23 mouse cellular contexts compared by ENCODE assay signal in the genomic region with DNA sequence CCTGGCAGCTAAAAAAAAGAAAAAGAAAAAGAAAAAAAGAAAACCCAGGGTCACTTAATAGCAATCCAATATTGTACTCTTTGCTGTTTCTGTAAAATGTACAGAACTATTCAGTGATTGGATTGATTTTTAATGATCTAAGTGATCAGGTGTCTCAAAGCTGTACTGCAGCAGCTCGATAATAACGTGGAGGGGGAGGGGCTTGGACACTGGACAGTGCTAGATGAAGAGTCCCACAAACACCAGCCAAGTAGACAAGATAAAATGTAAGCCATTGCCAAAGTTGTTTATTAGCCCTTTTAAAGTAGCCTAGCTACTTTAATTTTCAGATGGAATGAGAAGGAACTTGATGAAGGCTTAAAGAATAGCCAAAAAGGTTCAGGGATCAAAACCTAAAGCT.
DNase-seq lines count a peak whose midpoint lies in the region; ATAC-seq and TF ChIP-seq lines count a peak whose summit lies in the region.
"Had no signal": no experiment of that assay in that cellular context is flagged by ENCODE, and none has a peak within 500 bp of the region (broad histone marks: within the 10 kb centered on the region; RNA-seq: fewer than 3 reads in every experiment).

No protein-coding gene starts in this region.

- H3K4me1 ChIP-seq in kidney, adult 2 months (ENCODE audit: control insufficient read depth, insufficient read depth, low read length) = no peaks in the 10 kb centered on the region
- H3K4me1 ChIP-seq in kidney, embryonic 14.5 days (ENCODE audit: control insufficient read depth, insufficient read depth, low read length) = no peaks in the 10 kb centered on the region
- peaks cover 3% of the 10 kb centered on the region for H3K4me1 ChIP-seq in liver, adult 2 months (ENCODE audit: control insufficient read depth, insufficient read depth, low read length)
- H3K4me1 ChIP-seq in liver, embryonic 11.5 days (replicated peaks; ENCODE audit: control insufficient read depth, insufficient read depth, low read length) = no peaks in the 10 kb centered on the region
- H3K4me1 ChIP-seq: embryonic facial prominence, embryonic 13.5 days; forebrain, embryonic 12.5 days; hindbrain, embryonic 13.5 days had no signal

- no peak for TF ChIP-seq POLR2A in kidney, adult 2 months (IDR thresholded peaks at IDR 0.05; ENCODE audit: low read depth, low read length)
- no peak for TF ChIP-seq POLR2A in liver, adult 2 months (IDR thresholded peaks at IDR 0.05; ENCODE audit: extremely low read depth, insufficient read depth, low read length)

- no peak for ATAC-seq in kidney, embryonic 14.5 days (ENCODE audit: low FRiP score, low TSS enrichment)
- ATAC-seq in liver, embryonic 11.5 days (replicated peaks; ENCODE audit: low FRiP score) = no peak
- ATAC-seq: activated CD4-positive, CD25-positive, alpha-beta regulatory T cell, adult 4 months; forebrain, postnatal 0 days; Patski had no signal

- H3K9ac ChIP-seq in kidney, embryonic 14.5 days (ENCODE audit: low read depth, low read length) = no peak overlapping the region
- H3K9ac ChIP-seq in liver, adult 2 months (ENCODE audit: low read depth, low read length) = no peak overlapping the region
- H3K9ac ChIP-seq in liver, embryonic 11.5 days (ENCODE audit: low read depth, low read length) = no peak overlapping the region
- H3K9ac ChIP-seq: embryonic facial prominence, embryonic 13.5 days; forebrain, embryonic 12.5 days; forebrain, postnatal 0 days; heart, embryonic 15.5 days; hindbrain, embryonic 13.5 days had no signal

- no peaks in the 10 kb centered on the region for H3K27me3 ChIP-seq in kidney, adult 2 months (replicated peaks; ENCODE audit: control insufficient read depth, insufficient read depth, low read length)
- H3K27me3 ChIP-seq in kidney, embryonic 14.5 days (ENCODE audit: control insufficient read depth, insufficient read depth, low read length) = no peaks in the 10 kb centered on the region
- no peaks in the 10 kb centered on the region for H3K27me3 ChIP-seq in liver, adult 2 months (ENCODE audit: control insufficient read depth, insufficient read depth, low read length)
- no peaks in the 10 kb centered on the region for H3K27me3 ChIP-seq in liver, embryonic 11.5 days (replicated peaks; ENCODE audit: control insufficient read depth, insufficient read depth, low read length)
- H3K27me3 ChIP-seq: CH12.LX; embryonic facial prominence, embryonic 13.5 days; forebrain, embryonic 12.5 days; heart, embryonic 15.5 days; hindbrain, embryonic 13.5 days; Patski had no signal

- no peak overlapping the region for H3K27ac ChIP-seq in kidney, adult 2 months (ENCODE audit: insufficient read depth, low read depth, low read length)
- H3K27ac ChIP-seq in kidney, embryonic 14.5 days (ENCODE audit: low read depth, low read length) = no peak overlapping the region
- H3K27ac ChIP-seq in liver, adult 2 months (replicated peaks; ENCODE audit: insufficient read depth, low read depth, low read length) = no peak overlapping the region
- no peak overlapping the region for H3K27ac ChIP-seq in liver, embryonic 11.5 days (ENCODE audit: low read depth, low read length)
- H3K27ac ChIP-seq: embryonic facial prominence, embryonic 13.5 days; forebrain, embryonic 12.5 days; heart, embryonic 10.5 days; heart, embryonic 15.5 days; hindbrain, embryonic 13.5 days had no signal

- no peak overlapping the region for H3K4me3 ChIP-seq in kidney, adult 2 months (ENCODE audit: insufficient read depth, low read depth, low read length)
- H3K4me3 ChIP-seq in kidney, embryonic 14.5 days (ENCODE audit: low read length) = no peak overlapping the region
- no peak overlapping the region for H3K4me3 ChIP-seq in liver, adult 2 months (ENCODE audit: insufficient read depth, low read depth, low read length)
- H3K4me3 ChIP-seq in liver, embryonic 11.5 days (ENCODE audit: low read depth, low read length) = no peak overlapping the region
- H3K4me3 ChIP-seq: embryonic facial prominence, embryonic 13.5 days; forebrain, embryonic 12.5 days; heart, embryonic 10.5 days; heart, embryonic 15.5 days; hindbrain, embryonic 13.5 days had no signal

- TF ChIP-seq CTCF in kidney, adult 2 months (conservative IDR thresholded peaks at IDR 0.05; ENCODE audit: insufficient read depth, insufficient read length, low read depth, low read length) = no peak
- no peak for TF ChIP-seq CTCF in liver, adult 2 months (IDR thresholded peaks at IDR 0.05; ENCODE audit: low read depth, low read length)

- H3K4me2 ChIP-seq in kidney, embryonic 14.5 days (replicated peaks; ENCODE audit: low read depth, low read length) = no peak overlapping the region
- H3K4me2 ChIP-seq in liver, embryonic 11.5 days = no peak overlapping the region
- H3K4me2 ChIP-seq: embryonic facial prominence, embryonic 13.5 days; forebrain, embryonic 12.5 days; heart, embryonic 15.5 days; hindbrain, embryonic 13.5 days had no signal

- no peaks in the 10 kb centered on the region; the same call in 1 of the 2 replicates for H3K36me3 ChIP-seq in kidney, adult 2 months (ENCODE audit: control insufficient read depth, insufficient read depth, low read length)
- no peaks in the 10 kb centered on the region for H3K36me3 ChIP-seq in kidney, embryonic 14.5 days (ENCODE audit: control insufficient read depth, insufficient read depth, low read length)
- H3K36me3 ChIP-seq in liver, adult 2 months (ENCODE audit: control insufficient read depth, insufficient read depth, low read length) = no peaks in the 10 kb centered on the region
- H3K36me3 ChIP-seq in liver, embryonic 11.5 days (ENCODE audit: control insufficient read depth, insufficient read depth, low read length) = no peaks in the 10 kb centered on the region
- H3K36me3 ChIP-seq: embryonic facial prominence, embryonic 13.5 days; forebrain, embryonic 12.5 days; heart, embryonic 10.5 days; heart, embryonic 15.5 days; hindbrain, embryonic 13.5 days had no signal

- 30% methylated on average over 2 of the region's 2 CpGs for WGBS in kidney, adult 2 months
- WGBS in kidney, embryonic 14.5 days = 32% methylated on average over 2 of the region's 2 CpGs
- WGBS in liver, adult 2 months = 14% methylated on average over 2 of the region's 2 CpGs
- WGBS in liver, embryonic 11.5 days = 55% methylated on average over 2 of the region's 2 CpGs

- DNase-seq in kidney, adult 2 months = peak; percentile 75
- DNase-seq in liver, adult 2 months (ENCODE audit: extremely low read depth, low read depth, low spot score) = peak; percentile 65
- no peak for DNase-seq in liver, embryonic 11.5 days (ENCODE audit: low spot score)
- peak; percentile 42 for DNase-seq in kidney, postnatal 10 days
- DNase-seq in kidney, postnatal 36 days = peak; percentile 60 to 65
- no peak for DNase-seq in left cerebral cortex, adult 8-10 months (ENCODE audit: low spot score in 2 of 2)
- DNase-seq: adrenal gland, postnatal 14 days; cerebellum, adult 18-20 months; cerebellum, adult 9-11 months; cerebellum, postnatal 36 days; forebrain, postnatal 0 days; gastrocnemius, postnatal 36 days; heart, adult 18-20 months; heart, postnatal 14 days had no signal

- no peaks in the 10 kb centered on the region for H3K79me2 ChIP-seq in liver, adult 2 months (ENCODE audit: control insufficient read depth, insufficient read depth, low read length)

- no peaks in the 10 kb centered on the region for H3K9me3 ChIP-seq in kidney, embryonic 14.5 days (ENCODE audit: control insufficient read depth, low read length)
- H3K9me3 ChIP-seq in liver, embryonic 11.5 days (ENCODE audit: control insufficient read depth, low read length) = no peaks in the 10 kb centered on the region
- H3K9me3 ChIP-seq: embryonic facial prominence, embryonic 13.5 days; forebrain, embryonic 12.5 days; heart, embryonic 10.5 days; heart, embryonic 15.5 days had no signal

Comparison
In these comparisons a context has a peak if more than half of its experiments do, and no peak if none do; other contexts are left out.
1. DNase-seq: peak in kidney, adult 2 months (single experiment), liver, adult 2 months (single experiment), kidney, postnatal 10 days (single experiment) and kidney, postnatal 36 days (2 of 2); none in liver, embryonic 11.5 days (single experiment) and left cerebral cortex, adult 8-10 months (0 of 2).